Mouse (Mus musculus) liver, adult 2 months (tissue): ENCODE data around the gene Mcat.

Source experiments
- CTCF ChIP-seq: fragments of 200-500 bp; IDR thresholded peaks from 2 replicates; pipeline ENCODE4 v1.5.1; 2011; ENCODE audit warnings: low read depth, low read length, control low read depth
- POLR2A ChIP-seq: fragments of 200-500 bp; IDR thresholded peaks from 2 replicates; pipeline ENCODE4 v1.6.1; 2011; ENCODE audit warnings: low read length, control low read depth; ENCODE audit not compliant: insufficient read depth; ENCODE audit errors: extremely low read depth

- TF ChIP-seq POLR2A (no peak), CTCF (no peak)
Measured at GRCm38 (mm10) chr15:83515018-83515417, 48.6 kb downstream of the Mcat start.
